Mouse (Mus musculus): ENCODE measurements around the gene Jade3. TPM values are rescaled to one million over a fixed set of nuclear protein-coding genes. Genes with fewer than 3 reads are reported as not detected.

Gene Jade3
- polyA plus RNA-seq, 1 experiment from 2014 or later, result 11.3 TPM

- Histone ChIP-seq H3K27ac (no peak within 1 kb of the TSS), H3K9me3 (no peaks in the 10 kb centered on the region), H3K4me3 (replicated peaks) (peak within 1 kb of the TSS; percentile 30; the same call in 1 of the 2 replicates), H3K4me2 (replicated peaks) (peak within 1 kb of the TSS; percentile 60; the same call in 1 of the 2 replicates), H3K4me1 (replicated peaks) (no peaks in the 10 kb centered on the region), H3K27me3 (replicated peaks) (no peaks in the 10 kb centered on the region), H3K36me3 (no peaks in the 10 kb centered on the region), H3K9ac (no peak within 1 kb of the TSS)
- WGBS, result 41% methylated on average over 3 of the region's 3 CpGs
- ATAC-seq, result no peak
Measured at GRCm38 (mm10) chrX:20549532-20549931, 124.0 kb downstream of the Jade3 start, which contains the start of gene Rgn. Gene Rgn (plus strand): TSS chrX:20549787.

GRCm38 (mm10) chrX:20552199-20552598 lies 126.7 kb downstream of the Jade3 start:
- Histone ChIP-seq H3K4me2 (replicated peaks) (no peak overlapping the region), H3K4me1 (replicated peaks) (no peaks in the 10 kb centered on the region), H3K9ac (no peak overlapping the region), H3K27ac (no peak overlapping the region), H3K9me3 (no peaks in the 10 kb centered on the region), H3K4me3 (replicated peaks) (no peak overlapping the region), H3K27me3 (replicated peaks) (no peaks in the 10 kb centered on the region), H3K36me3 (no peaks in the 10 kb centered on the region)
- no peak for ATAC-seq
- WGBS, result 65% methylated on average over 2 of the region's 2 CpGs

- no peaks in the 10 kb centered on the region for H3K9me3 ChIP-seq
- no peak for ATAC-seq
- H3K4me1 ChIP-seq (replicated peaks), result no peaks in the 10 kb centered on the region
- no peak overlapping the region for H3K9ac ChIP-seq
- H3K4me2 ChIP-seq (replicated peaks), result no peak overlapping the region
- no peaks in the 10 kb centered on the region for H3K36me3 ChIP-seq
- no peak overlapping the region for H3K27ac ChIP-seq
- H3K27me3 ChIP-seq (replicated peaks), result no peaks in the 10 kb centered on the region
- WGBS, result 36% methylated on average over 1 of the region's 1 CpGs
- H3K4me3 ChIP-seq (replicated peaks), result no peak overlapping the region
Measured at GRCm38 (mm10) chrX:20561846-20562245, 136.4 kb downstream of the Jade3 start.

GRCm38 (mm10) chrX:20563941-20564340 lies 138.5 kb downstream of the Jade3 start:
- Histone ChIP-seq H3K9me3 (no peaks in the 10 kb centered on the region), H3K27ac (no peak overlapping the region), H3K27me3 (replicated peaks) (no peaks in the 10 kb centered on the region), H3K4me2 (replicated peaks) (no peak overlapping the region), H3K4me3 (replicated peaks) (no peak overlapping the region), H3K4me1 (replicated peaks) (no peaks in the 10 kb centered on the region), H3K36me3 (no peaks in the 10 kb centered on the region), H3K9ac (no peak overlapping the region)
- ATAC-seq, result no peak
- WGBS, result 71% methylated on average over 4 of the region's 4 CpGs

Other genes with a start within 250 kb of the Jade3 start
- gene Slc9a7, start 133.9 kb upstream of the Jade3 start, polyA plus RNA-seq (2015; fragmentation: Nextera tagmentation; extraction: Ambion mirVana), result 0.63 and 0.85 TPM in 2 replicates
- 17.1 and 18.1 TPM in 2 replicates for gene Rp2, start 61.2 kb upstream of the Jade3 start, polyA plus RNA-seq (2015; fragmentation: Nextera tagmentation; extraction: Ambion mirVana)
- gene Rgn, start 124.1 kb downstream of the Jade3 start, polyA plus RNA-seq (2015; fragmentation: Nextera tagmentation; extraction: Ambion mirVana), result 47.6 and 49.7 TPM in 2 replicates
- gene Rbm10, start 191.8 kb downstream of the Jade3 start, polyA plus RNA-seq (2015; fragmentation: Nextera tagmentation; extraction: Ambion mirVana), result 52.7 and 57.8 TPM in 2 replicates
- gene Ndufb11, start 191.9 kb downstream of the Jade3 start, polyA plus RNA-seq (2015; fragmentation: Nextera tagmentation; extraction: Ambion mirVana), result 251 and 275 TPM in 2 replicates
- 176 and 185 TPM in 2 replicates for gene Uba1, start 232.6 kb downstream of the Jade3 start, polyA plus RNA-seq (2015; fragmentation: Nextera tagmentation; extraction: Ambion mirVana)